Mouse (Mus musculus) CH12.LX (cell line): ENCODE measurements at regions not wholly inside any gene's neighbourhood (a gene's known extent, or its start where the extent isn't known, plus 50 kb on each side); places are given as distances from the start of the nearest gene placed in this dataset.

Source experiments
- BHLHE40 ChIP-seq: IDR thresholded peaks from 2 replicates; pipeline ENCODE4 v1.6.1; 2011; ENCODE audit warnings: mild to moderate bottlenecking, low read depth, low read length, improper control_type of control experiment
- EP300 ChIP-seq: IDR thresholded peaks from 2 replicates; pipeline ENCODE4 v1.6.1; 2011; ENCODE audit warnings: low read length, improper control_type of control experiment
- JUN ChIP-seq: IDR thresholded peaks from 2 replicates; pipeline ENCODE4 v1.6.1; 2011; ENCODE audit warnings: low read depth, mild to moderate bottlenecking, low read length, improper control_type of control experiment, moderate library complexity; ENCODE audit not compliant: insufficient read depth
- ZNF384 ChIP-seq: IDR thresholded peaks from 2 replicates; pipeline ENCODE4 v1.6.1; 2012; ENCODE audit warnings: low read depth, low read length, improper control_type of control experiment, inconsistent platforms

DNA sequence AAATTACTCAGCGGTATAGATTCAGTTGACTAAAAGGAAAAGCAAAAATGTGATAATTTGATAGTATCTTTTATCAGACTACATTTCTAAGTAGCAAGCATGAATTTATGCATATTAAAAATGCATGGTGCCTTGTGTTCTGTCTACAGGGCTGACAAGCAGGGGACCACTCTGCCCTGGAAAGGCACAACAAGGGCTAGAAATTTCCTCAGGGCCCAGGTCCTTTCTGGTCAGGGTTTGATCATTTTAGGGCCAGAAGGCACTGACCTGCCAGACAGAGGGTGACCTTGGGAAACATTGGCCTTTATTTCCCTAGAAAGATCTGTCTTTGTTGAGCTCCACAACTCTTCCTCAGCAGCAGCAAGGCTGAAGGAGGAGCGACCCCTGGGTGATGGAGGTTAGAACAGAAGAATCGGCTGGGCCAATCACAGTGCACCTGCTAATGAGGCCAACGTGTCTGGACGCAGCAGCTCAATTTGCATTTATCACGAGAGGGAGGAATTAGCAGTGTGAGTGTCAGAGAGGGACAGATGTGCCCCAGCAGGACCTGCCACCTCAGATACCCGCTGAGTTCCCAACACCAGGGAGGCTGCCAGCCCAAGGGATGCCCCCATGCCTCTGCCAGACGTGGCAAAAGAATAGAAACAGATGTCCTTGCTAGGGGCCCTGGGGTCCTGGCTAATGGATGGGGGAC, 297.0 kb upstream of the Pou3f3 start:
- TF ChIP-seq ZNF384 (no peak), JUN (no peak), EP300 (no peak), BHLHE40 (no peak)
